Mouse (Mus musculus): ENCODE results near the gene Sorbs2. TPM values are rescaled to one million over a fixed set of nuclear protein-coding genes. Genes with fewer than 3 reads are reported as not detected.

The Sorbs2 gene
- polyA plus RNA-seq, 1 experiment from 2014 or later, result 60.9 TPM

DNA sequence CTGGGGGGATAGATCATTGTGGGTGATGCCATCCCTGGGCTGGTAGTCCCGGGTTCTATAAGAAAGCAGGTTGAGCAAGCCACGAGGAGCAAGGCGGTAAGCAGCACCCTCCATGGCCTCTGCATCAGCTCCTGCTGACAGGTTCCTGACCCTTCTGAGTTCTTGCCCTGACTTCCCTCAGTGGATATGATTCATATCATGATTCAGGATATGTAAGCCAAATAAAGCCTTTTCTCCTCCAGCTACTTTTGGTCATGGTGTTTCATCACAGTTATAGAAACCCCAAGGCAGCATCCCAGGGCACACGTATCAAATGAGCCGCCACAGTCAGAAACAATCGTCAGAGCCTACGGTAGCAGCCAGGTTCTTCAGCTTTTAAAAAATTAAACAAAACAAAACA lies 141.5 kb downstream of the Sorbs2 start:
- ATAC-seq, result no peak
- no peaks in the 10 kb centered on the region; the same call in 1 of the 2 replicates for H3K4me1 ChIP-seq (ENCODE audit: control insufficient read depth, insufficient read depth, low read length)
- WGBS, result 93% methylated on average over 7 of the region's 7 CpGs

DNA sequence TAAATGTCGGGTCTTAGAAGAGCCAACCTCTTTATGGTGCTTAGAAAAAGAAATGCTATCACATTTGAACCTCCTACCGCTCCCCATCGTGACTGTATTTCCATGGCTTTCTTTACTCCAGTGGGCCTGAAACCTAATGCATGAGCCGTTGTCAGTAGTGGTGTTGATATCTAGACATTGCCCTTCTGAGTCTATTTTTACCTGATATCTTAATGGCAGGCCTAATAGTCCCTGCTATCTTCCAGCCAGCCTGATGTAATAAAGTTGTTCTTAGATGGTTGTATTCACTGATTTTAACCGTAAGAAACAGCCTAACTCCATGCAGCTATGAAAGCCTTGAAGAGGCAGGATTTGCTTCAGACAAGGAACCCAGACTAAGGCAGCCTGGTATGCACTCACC lies 142.4 kb downstream of the Sorbs2 start:
- Histone ChIP-seq H3K4me3 (ENCODE audit: low read depth, low read length) (no peak overlapping the region), H3K27me3 (ENCODE audit: control insufficient read depth, insufficient read depth, low read depth, low read length) (no peaks in the 10 kb centered on the region), H3K9me3 (replicated peaks; ENCODE audit: control insufficient read depth, low read length, poor library complexity, severe bottlenecking) (no peaks in the 10 kb centered on the region), H3K36me3 (ENCODE audit: control insufficient read depth, insufficient read depth, low read length) (no peaks in the 10 kb centered on the region), H3K27ac (ENCODE audit: low read length) (no peak overlapping the region), H3K4me2 (ENCODE audit: low read length) (no peak overlapping the region), H3K4me1 (ENCODE audit: control insufficient read depth, insufficient read depth, low read length) (peaks cover 2% of the 10 kb centered on the region), H3K9ac (ENCODE audit: low read depth, low read length) (no peak overlapping the region)
- ATAC-seq, result no peak
- 85% methylated on average over 5 of the region's 5 CpGs for WGBS

More for the DNA sequence above, 141.5 kb downstream of the Sorbs2 start:
- no peak overlapping the region for H3K4me3 ChIP-seq (ENCODE audit: low read depth, low read length)
- H3K9me3 ChIP-seq (replicated peaks; ENCODE audit: control insufficient read depth, low read length, poor library complexity, severe bottlenecking), result no peaks in the 10 kb centered on the region
- no peaks in the 10 kb centered on the region for H3K36me3 ChIP-seq (ENCODE audit: control insufficient read depth, insufficient read depth, low read length)
- H3K4me2 ChIP-seq (ENCODE audit: low read length), result no peak overlapping the region
- H3K9ac ChIP-seq (ENCODE audit: low read depth, low read length), result no peak overlapping the region
- H3K27ac ChIP-seq (ENCODE audit: low read length), result no peak overlapping the region
- H3K27me3 ChIP-seq (ENCODE audit: control insufficient read depth, insufficient read depth, low read depth, low read length), result no peaks in the 10 kb centered on the region

DNA sequence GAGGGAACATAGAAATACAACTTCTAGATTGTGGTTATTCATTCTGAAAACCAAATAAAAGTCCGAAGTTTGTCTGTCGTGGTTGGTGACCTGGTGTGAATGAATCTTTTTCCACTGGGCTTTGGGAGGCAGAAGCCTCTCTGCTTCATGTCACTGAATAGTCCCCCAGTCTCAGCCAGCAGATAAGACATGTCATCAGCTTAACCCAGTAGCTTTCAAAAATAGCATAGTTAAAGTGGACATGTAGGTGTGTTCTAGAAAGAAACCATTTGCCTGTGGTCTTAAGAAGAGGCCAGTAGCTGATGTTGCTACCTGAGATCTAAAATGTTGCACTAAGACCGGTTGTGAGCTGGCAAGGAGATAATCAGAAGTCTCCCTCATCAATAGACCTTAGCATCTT lies 150.4 kb downstream of the Sorbs2 start:
- H3K36me3 ChIP-seq (ENCODE audit: control insufficient read depth, insufficient read depth, low read length), result no peaks in the 10 kb centered on the region
- no peaks in the 10 kb centered on the region for H3K9me3 ChIP-seq (replicated peaks; ENCODE audit: control insufficient read depth, low read length, poor library complexity, severe bottlenecking)
- H3K4me1 ChIP-seq (ENCODE audit: control insufficient read depth, insufficient read depth, low read length), result peaks cover 8% of the 10 kb centered on the region
- ATAC-seq, result no peak
- WGBS, result 69% methylated on average over 3 of the region's 3 CpGs
- H3K4me2 ChIP-seq (ENCODE audit: low read length), result no peak overlapping the region
- H3K4me3 ChIP-seq (ENCODE audit: low read depth, low read length), result no peak overlapping the region
- no peak overlapping the region for H3K9ac ChIP-seq (ENCODE audit: low read depth, low read length)
- no peaks in the 10 kb centered on the region for H3K27me3 ChIP-seq (ENCODE audit: control insufficient read depth, insufficient read depth, low read depth, low read length)
- H3K27ac ChIP-seq (ENCODE audit: low read length), result no peak overlapping the region

DNA sequence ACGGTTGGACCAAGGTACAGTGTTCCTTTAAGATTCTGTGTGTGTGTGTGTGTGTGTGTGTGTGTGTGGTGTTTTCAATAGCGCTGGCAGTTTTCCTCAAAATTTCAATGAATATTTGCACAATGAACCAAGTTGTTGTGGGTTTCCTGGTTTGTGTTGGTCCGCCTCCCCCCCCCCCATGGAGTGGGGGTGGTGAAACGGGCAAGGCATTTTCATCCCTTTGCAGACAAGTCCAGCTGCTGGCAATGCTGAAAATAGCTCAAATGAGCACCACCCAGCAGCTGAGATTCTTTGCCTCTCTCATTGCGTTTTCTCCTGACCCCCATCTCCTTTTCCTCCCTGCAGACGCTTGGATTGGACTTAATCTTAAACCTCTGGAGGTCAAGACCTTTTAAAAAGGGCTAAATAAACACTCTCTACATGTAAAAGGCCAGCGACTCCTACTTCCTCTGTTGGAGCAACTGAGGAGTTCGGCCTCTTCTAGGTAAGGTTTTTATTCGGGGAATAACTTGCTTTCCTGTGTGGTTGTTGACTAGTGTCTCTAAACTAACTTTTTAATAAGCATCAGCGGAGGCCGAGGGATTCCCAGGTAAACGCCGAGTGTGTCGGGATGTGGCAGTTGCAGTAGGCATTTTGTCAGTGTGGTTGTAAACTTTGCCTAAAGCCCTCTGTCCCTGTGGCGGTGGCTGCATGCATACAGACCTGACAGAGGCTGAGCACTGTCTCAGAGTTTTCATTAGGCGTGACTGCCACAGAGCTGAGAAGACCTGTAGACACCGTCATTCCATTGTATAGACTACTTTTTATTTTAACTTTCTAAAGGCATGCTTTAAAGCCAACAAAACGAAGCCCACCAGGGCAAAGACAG lies 151.1 kb downstream of the Sorbs2 start:
- no peaks in the 10 kb centered on the region for H3K9me3 ChIP-seq (replicated peaks; ENCODE audit: control insufficient read depth, low read length, poor library complexity, severe bottlenecking)
- no peaks in the 10 kb centered on the region for H3K27me3 ChIP-seq (ENCODE audit: control insufficient read depth, insufficient read depth, low read depth, low read length)
- no peaks in the 10 kb centered on the region for H3K36me3 ChIP-seq (ENCODE audit: control insufficient read depth, insufficient read depth, low read length)
- H3K4me3 ChIP-seq (ENCODE audit: low read depth, low read length), result no peak overlapping the region
- H3K27ac ChIP-seq (ENCODE audit: low read length), result no peak overlapping the region
- H3K9ac ChIP-seq (ENCODE audit: low read depth, low read length), result no peak overlapping the region
- 23% methylated on average over 18 of the region's 18 CpGs for whole genome bisulfite sequencing
- no peak for ATAC-seq
- H3K4me1 ChIP-seq (ENCODE audit: control insufficient read depth, insufficient read depth, low read length), result peaks cover 8% of the 10 kb centered on the region
- H3K4me2 ChIP-seq (ENCODE audit: low read length), result no peak overlapping the region

DNA sequence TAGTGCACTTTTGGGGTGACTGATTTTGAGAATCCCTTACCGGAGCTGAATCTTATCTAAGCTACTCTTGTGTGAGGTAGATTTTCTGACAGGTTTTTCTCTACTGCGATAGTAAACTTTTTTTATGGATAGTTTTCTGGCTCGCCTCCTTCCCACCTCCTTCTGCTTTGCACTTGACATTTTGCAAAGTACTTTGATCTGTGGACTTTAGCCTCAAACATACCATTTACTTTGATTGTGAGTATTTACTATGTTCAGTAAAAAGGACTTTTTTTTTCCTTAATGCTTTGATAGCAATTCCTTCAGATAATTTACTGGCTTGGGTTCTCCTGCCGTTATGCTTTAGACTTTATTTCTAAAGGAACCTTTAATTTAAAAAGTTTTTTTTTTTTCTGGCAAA lies 151.9 kb downstream of the Sorbs2 start:
- WGBS, result 67% methylated on average over 4 of the region's 4 CpGs
- Histone ChIP-seq H3K4me3 (ENCODE audit: low read depth, low read length) (no peak overlapping the region), H3K27me3 (ENCODE audit: control insufficient read depth, insufficient read depth, low read depth, low read length) (no peaks in the 10 kb centered on the region), H3K27ac (ENCODE audit: low read length) (no peak overlapping the region), H3K36me3 (ENCODE audit: control insufficient read depth, insufficient read depth, low read length) (no peaks in the 10 kb centered on the region), H3K4me2 (ENCODE audit: low read length) (no peak overlapping the region), H3K9me3 (replicated peaks; ENCODE audit: control insufficient read depth, low read length, poor library complexity, severe bottlenecking) (no peaks in the 10 kb centered on the region), H3K9ac (ENCODE audit: low read depth, low read length) (no peak overlapping the region), H3K4me1 (ENCODE audit: control insufficient read depth, insufficient read depth, low read length) (peaks cover 8% of the 10 kb centered on the region)
- ATAC-seq, result no peak

DNA sequence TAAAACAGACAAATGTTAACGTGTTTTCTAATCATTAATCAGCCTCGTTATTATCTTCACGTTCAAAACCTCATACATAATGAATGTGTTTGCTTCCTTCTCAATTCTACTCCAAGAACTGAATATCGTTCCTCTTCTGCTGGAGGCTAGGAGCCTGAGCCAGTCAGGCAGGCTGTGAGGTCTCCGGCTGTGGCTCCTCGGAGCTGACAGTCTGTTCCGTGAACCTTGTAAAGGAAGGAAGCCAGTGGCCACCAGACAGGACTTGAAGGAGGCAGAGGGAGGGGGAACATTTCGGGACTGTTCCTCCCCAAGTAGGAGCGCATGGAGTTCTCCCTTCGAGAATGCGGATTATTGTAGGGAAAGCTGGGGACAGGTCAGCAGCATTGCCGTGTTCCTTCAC lies 153.0 kb downstream of the Sorbs2 start:
- no peak overlapping the region for H3K27ac ChIP-seq (ENCODE audit: low read length)
- no peaks in the 10 kb centered on the region for H3K9me3 ChIP-seq (replicated peaks; ENCODE audit: control insufficient read depth, low read length, poor library complexity, severe bottlenecking)
- no peak overlapping the region for H3K4me2 ChIP-seq (ENCODE audit: low read length)
- no peak overlapping the region for H3K9ac ChIP-seq (ENCODE audit: low read depth, low read length)
- H3K36me3 ChIP-seq (ENCODE audit: control insufficient read depth, insufficient read depth, low read length), result no peaks in the 10 kb centered on the region
- H3K4me3 ChIP-seq (ENCODE audit: low read depth, low read length), result no peak overlapping the region
- H3K27me3 ChIP-seq (ENCODE audit: control insufficient read depth, insufficient read depth, low read depth, low read length), result no peaks in the 10 kb centered on the region
- ATAC-seq, result no peak
- WGBS, result 60% methylated on average over 12 of the region's 12 CpGs
- H3K4me1 ChIP-seq (ENCODE audit: control insufficient read depth, insufficient read depth, low read length), result peaks cover 6% of the 10 kb centered on the region

DNA sequence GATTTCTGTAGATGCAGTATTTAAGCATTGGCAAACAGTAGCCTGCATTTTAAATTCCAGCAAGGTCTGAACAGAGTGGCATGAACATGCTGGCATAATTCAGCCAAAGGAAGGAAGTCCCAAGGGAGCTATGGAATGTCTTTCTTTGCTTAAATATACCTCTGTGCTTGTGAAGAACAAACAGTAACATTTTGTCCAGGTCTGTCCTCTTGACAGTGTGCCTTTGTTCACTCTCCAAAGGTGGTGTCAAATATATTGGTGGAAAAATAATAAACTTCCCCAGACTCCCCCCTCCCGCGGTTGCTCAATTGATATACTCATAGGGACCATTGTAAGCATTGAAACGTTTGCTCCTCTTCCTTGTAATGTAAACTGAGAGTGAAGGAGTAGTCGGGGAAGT lies 154.0 kb downstream of the Sorbs2 start:
- Histone ChIP-seq H3K4me2 (ENCODE audit: low read length) (no peak overlapping the region), H3K4me1 (ENCODE audit: control insufficient read depth, insufficient read depth, low read length) (peaks cover 6% of the 10 kb centered on the region), H3K4me3 (ENCODE audit: low read depth, low read length) (no peak overlapping the region), H3K27ac (ENCODE audit: low read length) (no peak overlapping the region), H3K27me3 (ENCODE audit: control insufficient read depth, insufficient read depth, low read depth, low read length) (no peaks in the 10 kb centered on the region), H3K36me3 (ENCODE audit: control insufficient read depth, insufficient read depth, low read length) (no peaks in the 10 kb centered on the region), H3K9ac (ENCODE audit: low read depth, low read length) (no peak overlapping the region), H3K9me3 (replicated peaks; ENCODE audit: control insufficient read depth, low read length, poor library complexity, severe bottlenecking) (no peaks in the 10 kb centered on the region)
- no peak for ATAC-seq
- WGBS, result 73% methylated on average over 4 of the region's 4 CpGs

DNA sequence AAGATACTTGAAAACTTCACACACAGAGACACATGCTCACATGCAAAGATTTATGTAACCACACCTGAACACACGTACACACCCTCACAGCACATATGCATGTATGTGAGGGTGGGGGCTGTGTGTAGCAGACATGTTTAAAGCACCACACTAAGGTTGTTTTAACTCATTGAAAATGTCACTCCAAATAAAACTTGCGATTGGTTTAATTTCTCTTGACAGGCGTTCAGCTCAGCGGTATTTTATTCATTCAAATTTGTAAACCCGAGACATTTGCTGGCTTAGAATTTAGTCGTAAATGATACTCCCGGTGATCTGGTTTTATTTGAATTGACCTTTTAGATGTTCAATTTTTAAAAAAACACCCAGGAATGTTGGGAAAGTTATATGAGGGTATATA lies 158.6 kb downstream of the Sorbs2 start:
- Histone ChIP-seq H3K4me1 (ENCODE audit: control insufficient read depth, insufficient read depth, low read length) (no peaks in the 10 kb centered on the region; the same call in 1 of the 2 replicates), H3K27me3 (ENCODE audit: control insufficient read depth, insufficient read depth, low read depth, low read length) (no peaks in the 10 kb centered on the region), H3K27ac (ENCODE audit: low read length) (no peak overlapping the region), H3K9me3 (replicated peaks; ENCODE audit: control insufficient read depth, low read length, poor library complexity, severe bottlenecking) (no peaks in the 10 kb centered on the region), H3K9ac (ENCODE audit: low read depth, low read length) (no peak overlapping the region), H3K4me3 (ENCODE audit: low read depth, low read length) (no peak overlapping the region), H3K4me2 (ENCODE audit: low read length) (no peak overlapping the region), H3K36me3 (ENCODE audit: control insufficient read depth, insufficient read depth, low read length) (no peaks in the 10 kb centered on the region)
- no peak for ATAC-seq
- 63% methylated on average over 7 of the region's 7 CpGs for WGBS

DNA sequence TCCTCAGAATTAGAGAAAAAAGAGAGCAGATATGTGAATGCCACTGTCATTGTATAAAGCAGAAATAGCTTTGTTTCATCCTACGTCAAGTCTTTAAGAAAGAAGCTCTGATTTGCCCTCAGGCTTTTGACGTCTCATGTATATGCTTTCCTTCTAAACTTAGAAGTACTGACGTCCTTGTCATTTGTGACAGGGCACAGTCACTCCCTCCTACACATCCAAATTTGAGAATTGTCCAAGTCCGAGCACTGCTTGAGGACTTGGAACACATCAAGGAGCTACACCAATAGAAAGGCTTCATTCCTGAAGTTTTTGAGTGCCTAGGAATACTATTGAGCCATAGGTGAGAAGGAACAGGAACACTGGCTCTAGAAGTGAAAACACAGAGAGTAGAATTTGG lies 165.6 kb downstream of the Sorbs2 start:
- no peak for ATAC-seq
- Histone ChIP-seq H3K36me3 (ENCODE audit: control insufficient read depth, insufficient read depth, low read length) (no peaks in the 10 kb centered on the region), H3K27ac (ENCODE audit: low read length) (no peak overlapping the region), H3K9ac (ENCODE audit: low read depth, low read length) (no peak overlapping the region), H3K4me3 (ENCODE audit: low read depth, low read length) (no peak overlapping the region), H3K4me1 (ENCODE audit: control insufficient read depth, insufficient read depth, low read length) (peaks cover 9% of the 10 kb centered on the region; the same call in 1 of the 2 replicates), H3K27me3 (ENCODE audit: control insufficient read depth, insufficient read depth, low read depth, low read length) (no peaks in the 10 kb centered on the region), H3K4me2 (ENCODE audit: low read length) (no peak overlapping the region), H3K9me3 (replicated peaks; ENCODE audit: control insufficient read depth, low read length, poor library complexity, severe bottlenecking) (no peaks in the 10 kb centered on the region)
- 82% methylated on average over 4 of the region's 4 CpGs for WGBS

Data from midbrain, embryonic 16.5 days (tissue).